Mouse (Mus musculus): ENCODE results near the gene Tssk3.
"Not testable (repeated sequence)": the region's sequence is repeated elsewhere in the genome, so short reads cannot be mapped to it uniquely, and the experiment has no call there.

Gene Tssk3

DNA sequence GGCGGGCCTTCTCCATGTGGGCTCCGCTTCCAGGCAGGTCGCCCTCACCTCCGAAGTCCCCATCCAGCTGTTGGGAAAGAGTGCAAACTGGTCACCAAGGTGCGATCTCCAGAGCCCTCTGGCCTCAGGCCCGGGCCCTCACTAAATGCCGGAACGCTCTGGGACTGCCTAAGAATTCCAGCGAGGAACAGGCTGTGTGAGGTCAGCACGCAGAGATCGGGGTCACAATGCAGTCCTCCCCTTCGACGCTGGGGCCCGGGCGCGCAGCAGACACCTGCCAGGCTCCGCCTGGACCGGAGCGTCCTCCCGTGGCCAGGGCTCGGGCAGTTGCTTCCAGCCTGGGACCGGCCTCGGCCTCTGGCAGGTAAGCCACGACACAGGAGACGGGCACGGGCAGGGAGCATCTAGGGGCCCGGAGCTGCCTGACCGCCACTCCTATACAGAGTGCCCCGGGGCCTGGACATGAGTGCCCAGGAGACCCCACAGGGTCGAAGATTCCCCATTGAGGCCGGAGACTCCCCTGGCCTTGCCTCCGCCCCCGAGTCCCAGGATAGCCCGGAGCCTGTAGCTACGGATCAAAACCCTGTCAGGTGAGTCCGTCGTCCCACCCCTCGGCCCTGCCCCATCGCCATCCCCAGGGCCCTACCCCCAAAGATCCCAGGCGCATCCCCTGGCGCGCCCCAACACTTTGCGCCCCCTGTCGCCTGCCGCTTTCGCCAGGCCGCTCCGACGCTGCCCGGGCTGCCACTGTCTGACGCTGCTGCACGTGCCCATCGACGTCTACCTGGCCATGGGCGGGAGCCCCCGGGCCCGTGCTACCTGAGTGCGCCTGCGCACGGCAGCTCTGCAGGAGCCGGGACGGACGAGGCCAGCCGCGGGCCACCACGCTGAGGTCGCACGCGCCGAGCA, at the start of gene Tssk3, which contains the start of gene Fam229a:
Gene Tssk3 (minus strand): TSS at position 51 of the 909 bp plus-strand sequence.
Gene Fam229a (plus strand): TSS at position 219 of the 909 bp plus-strand sequence.
- in situ Hi-C loops (cut with MboI; ENCODE audit: unreplicated experiment in 2 of 2): no loop called here

DNA sequence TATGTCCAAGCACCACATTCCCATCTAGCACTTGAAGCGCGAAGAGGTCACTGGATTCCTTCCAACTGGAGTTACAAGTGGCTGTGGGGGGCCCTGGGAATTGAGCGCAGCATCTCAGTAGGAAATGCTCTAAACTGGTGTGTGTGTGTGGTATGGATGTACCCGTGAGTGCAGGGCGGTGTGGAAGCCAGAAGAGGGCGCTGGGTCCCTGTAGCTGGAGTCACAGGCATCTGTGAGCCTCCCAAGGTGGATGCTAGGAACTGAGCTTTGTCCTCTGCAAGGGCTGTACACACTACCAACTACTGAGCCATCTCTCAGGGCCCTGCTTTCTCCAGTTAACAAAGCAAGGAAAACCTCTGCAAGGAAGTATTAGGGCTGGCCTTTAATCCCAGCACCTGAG, 49.2 kb upstream of the Tssk3 start:
- in situ Hi-C loops (cut with MboI; ENCODE audit: unreplicated experiment in 2 of 2): no loop called here

DNA sequence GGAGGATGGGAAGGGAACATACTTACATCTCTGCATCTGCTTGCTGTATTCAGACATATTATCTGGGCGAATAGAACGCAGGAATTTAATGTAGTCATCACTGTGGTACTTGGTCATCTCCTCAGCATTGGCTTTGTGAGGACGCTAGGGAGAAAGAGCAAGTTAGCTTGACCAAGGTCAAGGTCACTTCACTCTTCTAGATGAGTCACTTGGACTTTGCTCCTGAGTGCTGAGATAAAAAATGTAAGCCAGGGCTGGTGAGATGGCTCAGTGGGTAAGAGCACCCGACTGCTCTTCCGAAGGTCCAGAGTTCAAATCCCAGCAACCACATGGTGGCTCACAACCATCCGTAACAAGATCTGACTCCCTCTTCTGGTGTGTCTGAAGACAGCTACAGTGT, 38.1 kb upstream of the Tssk3 start:
- in situ Hi-C loops (cut with MboI; ENCODE audit: unreplicated experiment in 2 of 2): not testable (repeated sequence)

DNA sequence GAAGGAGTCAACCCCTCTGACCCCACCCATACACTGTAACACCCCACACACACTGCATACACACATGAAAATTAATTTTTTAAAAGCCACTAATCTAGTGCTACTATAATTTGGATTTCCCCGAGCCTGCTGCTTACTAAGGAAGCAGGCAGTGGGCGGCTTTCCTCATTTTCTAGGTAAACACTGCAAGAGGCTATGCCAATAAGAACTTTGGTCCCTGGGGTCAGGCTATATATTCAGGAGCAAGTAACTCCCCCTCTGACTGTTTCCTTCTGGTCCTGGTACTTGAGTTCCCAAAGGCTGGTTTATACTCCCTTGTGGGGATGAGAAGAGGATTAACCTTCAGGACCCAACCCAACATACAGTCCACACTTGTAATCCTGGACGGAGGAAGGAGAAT, 35.1 kb upstream of the Tssk3 start:
- in situ Hi-C loops (cut with MboI; ENCODE audit: unreplicated experiment in 2 of 2): no loop called here

DNA sequence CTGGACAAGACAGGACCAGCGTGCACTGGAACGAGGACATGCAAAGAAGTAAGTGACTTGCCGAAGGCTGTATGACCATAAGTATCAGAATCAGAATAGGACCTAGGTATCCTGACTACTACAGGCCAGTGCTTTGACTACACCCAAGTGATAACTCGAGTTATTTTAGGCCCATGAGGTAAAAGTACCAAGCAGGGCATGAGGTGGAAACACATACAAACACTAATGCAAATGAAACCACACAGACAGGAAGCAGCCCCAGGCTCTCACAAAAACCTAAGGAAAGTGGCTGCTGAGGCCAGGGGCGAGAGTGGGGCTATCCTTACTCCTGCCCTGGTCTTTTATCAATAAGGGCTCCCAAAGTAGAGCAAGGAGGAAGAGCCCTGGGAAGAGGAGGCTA, 34.5 kb upstream of the Tssk3 start:
- in situ Hi-C loops (cut with MboI; ENCODE audit: unreplicated experiment in 2 of 2): no loop called here

DNA sequence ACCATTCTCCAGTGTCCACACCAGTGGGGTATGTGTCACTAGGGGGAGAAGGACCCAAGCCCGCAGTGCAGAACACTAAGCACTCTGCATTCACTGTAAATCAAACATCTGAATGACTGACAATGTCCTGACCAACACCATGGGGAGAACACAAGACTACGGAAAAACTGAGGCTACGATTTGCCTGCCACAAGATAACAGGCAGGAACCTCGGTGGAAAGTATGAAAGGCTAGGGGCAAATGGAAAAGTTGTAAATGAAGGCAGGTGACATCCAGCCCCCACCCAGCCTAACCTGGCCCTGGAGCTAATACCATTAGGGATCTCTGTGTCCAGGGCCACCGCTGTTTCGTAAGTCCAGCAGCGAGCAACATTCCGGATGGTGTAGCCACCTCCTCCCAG, 27.7 kb upstream of the Tssk3 start:
- in situ Hi-C loops (cut with MboI; ENCODE audit: unreplicated experiment in 2 of 2): no loop called here

DNA sequence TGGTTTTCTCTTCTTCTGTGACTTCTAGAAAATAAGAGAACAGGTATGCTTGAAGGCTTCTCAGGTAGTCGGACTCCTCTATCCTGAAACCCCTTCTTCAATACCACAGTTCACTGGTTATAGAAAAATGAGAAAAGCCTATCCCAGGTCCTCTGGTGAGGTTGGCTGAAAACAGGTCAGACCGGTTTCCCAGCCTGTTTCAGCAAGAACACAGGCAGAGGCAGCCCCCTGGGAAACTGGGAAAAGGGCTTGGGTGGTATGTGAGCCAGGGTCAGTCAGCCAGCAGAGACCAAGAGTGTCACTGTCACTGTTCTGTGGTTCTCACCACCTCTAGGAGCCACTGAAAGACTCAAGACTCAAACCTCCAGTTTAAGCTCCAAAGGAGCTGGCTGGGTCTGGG, 26.1 kb upstream of the Tssk3 start:
- in situ Hi-C loops (cut with MboI; ENCODE audit: unreplicated experiment in 2 of 2): no loop called here

DNA sequence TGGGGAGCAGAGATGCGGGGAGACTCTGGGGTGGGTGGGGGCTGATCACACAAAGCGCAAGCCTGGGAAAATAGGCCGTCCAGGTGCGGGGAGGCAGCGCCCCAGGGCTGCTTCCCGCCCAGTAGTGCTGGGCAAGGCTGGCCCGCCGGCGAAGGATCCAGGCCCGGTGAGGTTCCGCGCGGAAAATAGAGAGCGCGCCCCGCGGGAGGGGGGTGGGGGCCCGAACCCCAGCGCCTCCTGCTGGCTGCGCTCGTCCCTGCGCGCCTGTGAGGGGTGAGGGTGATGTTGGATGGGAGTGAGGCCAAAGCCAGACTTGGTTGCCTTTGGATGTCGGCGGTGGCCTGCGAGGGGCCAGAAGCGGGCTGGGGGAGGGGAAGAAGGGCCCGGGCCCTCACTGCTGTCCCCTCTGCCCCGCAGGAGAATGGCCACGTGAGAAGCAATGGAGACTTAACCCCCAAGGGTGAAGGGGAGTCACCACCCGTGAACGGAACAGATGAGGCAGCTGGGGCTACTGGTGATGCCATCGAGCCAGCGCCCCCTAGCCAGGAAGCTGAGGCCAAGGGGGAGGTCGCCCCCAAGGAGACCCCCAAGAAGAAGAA, 23.6 kb upstream of the Tssk3 start:
- in situ Hi-C loops (cut with MboI; ENCODE audit: unreplicated experiment in 2 of 2): no loop called here

DNA sequence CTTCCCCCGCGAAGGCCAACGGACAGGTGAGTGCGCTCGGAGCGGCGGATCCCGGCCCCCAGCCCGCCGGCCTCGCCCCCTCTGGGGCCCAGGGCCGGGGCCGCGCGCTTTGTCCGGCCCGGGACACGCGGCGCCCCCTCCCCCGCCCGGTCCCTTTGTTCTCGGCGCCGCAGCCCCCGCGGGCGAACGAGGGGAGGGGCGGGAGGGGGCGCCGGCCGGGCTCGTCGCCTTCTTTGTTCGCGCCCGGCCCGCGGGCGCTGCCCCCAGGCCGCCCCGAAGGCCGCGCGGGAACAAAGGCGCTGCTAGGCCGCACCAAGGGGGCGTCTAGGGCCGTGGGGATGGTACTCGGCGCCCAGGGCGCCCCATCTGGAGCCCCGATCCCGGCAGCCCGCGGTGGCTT, 23.1 kb upstream of the Tssk3 start:
- in situ Hi-C loops (cut with MboI; ENCODE audit: unreplicated experiment in 2 of 2): no loop called here

DNA sequence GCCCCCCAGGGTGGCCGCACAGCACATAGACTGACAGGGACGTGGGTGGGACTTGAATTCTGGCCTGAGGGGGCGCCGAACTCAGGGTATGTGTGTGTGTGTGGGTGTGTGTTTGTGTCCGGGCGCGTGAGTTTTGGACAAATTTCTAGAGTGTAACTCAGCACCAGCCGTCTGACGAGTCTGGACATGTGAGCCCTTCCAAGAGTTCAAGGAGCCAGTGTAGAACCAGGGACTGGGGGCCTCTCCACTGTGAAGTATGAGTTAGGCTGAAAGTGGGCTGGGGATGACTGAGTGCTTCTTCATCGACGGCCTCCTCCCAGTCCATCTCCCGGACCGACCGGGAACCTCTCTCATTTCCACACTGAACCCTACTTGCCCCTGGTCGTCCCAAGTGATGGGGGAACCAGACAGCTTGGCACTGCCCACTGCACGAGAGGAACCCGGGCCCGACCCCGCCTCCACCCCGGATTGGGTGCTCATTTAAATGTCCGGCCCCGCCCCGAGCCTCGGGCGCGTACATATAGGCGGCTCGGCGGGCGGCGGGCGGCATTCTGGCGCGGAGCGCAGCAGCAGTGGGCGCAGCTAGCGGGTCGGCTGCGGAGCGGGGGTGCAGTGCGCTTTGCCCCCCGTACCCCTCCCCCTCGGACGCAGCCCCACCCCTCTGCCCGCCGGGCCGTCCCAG, 22.4 kb upstream of the Tssk3 start, which contains the start of gene Marcksl1:
Gene Marcksl1 (plus strand): TSS at position 496 of the 682 bp plus-strand sequence.
- in situ Hi-C loops (cut with MboI; ENCODE audit: unreplicated experiment in 2 of 2): no loop called here

DNA sequence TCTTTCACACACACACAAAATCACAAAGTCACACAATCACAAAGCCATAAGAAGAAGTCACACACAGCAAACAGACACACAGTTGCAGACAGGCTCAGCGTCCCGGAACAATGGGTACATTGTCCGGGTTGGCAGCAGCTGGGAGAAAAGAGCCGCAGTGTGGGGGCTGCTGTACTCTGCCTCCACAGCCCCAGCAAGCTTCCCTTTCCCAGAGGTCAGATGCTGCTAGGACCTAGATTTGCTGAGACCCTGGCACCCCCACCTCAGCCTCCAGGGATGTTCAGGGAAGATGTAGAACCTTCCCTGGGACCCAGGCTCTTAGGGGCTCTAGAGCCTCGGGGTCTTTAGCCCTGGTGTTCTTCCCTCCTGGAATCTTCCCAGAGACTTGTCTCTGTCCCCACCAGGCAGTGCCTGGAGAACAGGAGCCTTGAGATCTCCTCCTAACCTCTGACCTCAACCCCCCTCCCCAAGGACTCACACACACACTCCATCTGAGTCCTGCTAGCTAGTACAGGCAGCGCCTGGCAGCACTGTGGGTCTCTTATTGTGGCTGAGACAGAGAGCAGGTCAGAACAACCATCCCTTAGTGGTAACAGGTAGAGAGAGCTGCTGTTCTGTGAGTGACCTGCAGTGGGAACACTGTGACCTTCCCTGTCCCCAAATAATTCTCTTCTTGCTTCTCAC, 20.7 kb upstream of the Tssk3 start:
- in situ Hi-C loops (cut with MboI; ENCODE audit: unreplicated experiment in 2 of 2): no loop called here

DNA sequence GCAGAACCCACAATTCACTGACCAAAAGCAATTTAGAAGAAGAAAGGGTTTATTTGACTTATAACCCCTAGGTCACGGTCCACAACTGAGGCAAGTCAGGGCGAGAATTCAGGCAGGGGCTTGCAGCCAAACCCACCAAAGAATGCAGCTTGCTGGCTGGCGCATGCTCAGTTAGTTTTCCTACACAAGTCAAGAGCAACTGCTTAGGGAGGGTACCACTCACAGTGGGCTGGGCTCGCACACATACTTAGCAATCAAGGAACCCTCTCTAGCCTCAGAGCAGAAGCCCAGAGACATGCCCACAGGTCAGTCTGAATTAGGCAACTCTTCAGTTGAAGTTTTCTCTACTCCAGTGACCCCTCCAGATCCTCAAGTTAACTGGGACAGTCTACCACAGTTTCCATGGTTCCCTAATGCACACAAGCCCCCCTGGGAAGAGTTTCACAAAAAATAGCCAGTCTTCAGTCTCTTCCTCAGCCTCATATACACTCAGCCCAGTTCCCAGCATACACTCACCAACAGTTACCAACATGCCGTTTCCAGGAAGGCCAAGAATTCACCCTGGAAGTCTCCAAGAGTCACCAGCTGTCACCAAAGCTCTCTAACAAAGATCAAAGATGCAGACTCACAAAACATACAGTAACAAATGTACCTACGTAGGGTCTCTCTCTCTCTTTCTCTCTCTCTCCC, 20.0 kb upstream of the Tssk3 start:
- in situ Hi-C loops (cut with MboI; ENCODE audit: unreplicated experiment in 2 of 2): no loop called here

DNA sequence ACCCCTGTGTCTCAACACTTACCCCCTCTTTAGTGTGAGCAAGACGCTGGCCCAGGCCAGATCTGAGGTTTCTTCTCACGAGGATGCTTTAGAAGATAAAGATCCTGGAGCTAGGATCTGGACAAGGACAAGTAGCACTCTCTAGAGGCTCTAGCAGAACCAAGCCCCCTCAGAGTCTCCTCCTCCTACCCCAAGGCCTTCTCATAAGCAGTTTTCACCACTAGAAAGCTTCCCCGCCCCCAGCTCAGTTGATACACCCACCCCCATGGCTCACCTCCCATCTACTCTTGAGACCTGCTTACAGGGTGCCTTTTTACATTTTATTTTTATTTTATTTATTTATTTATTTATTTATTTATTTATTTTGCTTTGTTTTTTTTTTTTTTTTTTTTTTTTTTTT, 18.8 kb upstream of the Tssk3 start:
- in situ Hi-C loops (cut with MboI; ENCODE audit: unreplicated experiment in 2 of 2): no loop called here

DNA sequence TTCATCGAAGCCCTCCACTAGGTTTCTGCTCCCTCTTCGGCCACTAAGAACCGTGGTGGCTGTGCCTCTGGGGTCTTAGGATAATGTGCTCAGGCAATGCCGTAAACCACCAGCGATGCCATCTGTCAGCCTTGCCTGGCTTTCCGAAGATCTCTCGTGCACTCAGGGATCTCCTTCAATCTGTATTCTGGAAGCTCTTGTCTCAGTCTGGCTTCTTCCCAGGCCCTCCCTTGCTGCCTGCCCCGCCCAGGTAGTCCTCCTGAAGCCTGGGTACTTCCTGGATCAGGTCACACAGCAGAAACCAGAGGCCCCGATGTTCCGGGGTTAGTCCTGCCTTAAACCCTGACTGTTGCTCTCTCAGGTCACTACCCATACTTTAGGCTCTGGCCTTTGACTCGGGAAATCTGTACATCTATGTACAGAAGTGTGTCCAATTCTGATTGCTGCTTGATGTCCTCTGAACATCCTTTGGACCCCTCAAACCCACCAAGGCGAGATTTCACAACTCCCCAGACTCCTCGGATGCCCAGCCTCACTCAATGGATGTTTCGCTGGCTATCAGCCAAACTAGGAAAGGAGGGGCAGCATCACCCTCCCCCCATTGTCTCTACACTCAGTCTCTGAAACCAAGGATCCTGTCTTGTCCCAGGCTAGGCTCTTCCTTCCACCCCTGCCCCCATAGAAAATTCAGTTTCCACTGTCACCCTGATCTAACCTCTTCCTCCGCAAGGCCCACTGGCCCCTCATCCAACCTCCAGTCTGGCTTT, 18.2 kb upstream of the Tssk3 start:
- in situ Hi-C loops (cut with MboI; ENCODE audit: unreplicated experiment in 2 of 2): no loop called here

DNA sequence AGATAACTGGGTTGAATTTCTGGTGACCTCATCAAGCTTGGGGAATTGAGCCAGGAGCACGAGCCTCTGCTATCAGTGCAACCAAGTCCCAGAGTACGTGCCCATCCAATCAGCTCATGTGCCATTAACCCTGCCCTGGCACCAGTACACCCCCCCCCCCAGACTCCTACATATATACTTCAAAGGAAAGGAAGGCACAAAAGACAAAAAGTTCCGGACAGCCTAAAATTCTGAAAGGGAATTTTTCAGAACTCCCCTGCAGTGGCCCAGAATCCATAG, 17.4 kb upstream of the Tssk3 start:
- in situ Hi-C loops (cut with MboI; ENCODE audit: unreplicated experiment in 2 of 2): no loop called here

DNA sequence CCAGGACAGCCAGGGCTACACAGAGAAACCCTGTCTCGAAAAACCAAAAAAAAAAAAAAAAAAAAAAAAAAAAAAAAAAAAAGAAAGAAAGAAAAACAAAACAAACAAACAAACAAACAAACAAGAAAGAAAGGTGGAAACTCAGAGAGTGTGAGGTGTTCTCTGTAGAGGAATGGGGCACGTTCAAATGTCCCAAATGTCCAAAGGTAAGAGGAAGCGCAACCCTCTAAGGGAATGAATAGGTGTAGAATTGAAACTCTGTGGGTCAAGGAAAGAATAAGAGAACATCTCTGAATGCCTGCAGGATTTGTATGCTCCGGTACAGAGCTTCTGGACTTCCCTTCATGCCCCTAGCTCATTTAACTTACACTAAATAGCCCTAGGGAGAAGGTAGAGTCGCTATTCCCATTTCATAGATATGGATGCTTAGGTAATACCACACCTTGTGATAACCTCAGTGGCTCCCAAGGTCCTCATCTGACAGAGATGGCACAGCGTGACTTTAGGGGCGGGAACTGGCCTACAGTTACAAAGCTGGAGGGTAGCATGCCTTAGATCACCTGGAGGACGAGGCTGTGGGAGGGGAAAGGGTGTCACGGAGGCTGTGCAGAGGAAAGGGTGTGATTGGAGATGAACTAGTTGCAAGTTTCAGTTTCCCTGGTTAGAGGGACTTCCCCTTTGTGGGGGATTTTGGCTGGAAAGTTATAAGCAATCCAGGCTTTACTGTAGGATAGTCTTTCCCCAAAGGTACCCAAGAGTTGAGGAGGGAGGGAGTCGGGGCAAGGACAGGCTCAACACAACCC, 16.8 kb upstream of the Tssk3 start:
- in situ Hi-C loops (cut with MboI; ENCODE audit: unreplicated experiment in 2 of 2): no loop called here

DNA sequence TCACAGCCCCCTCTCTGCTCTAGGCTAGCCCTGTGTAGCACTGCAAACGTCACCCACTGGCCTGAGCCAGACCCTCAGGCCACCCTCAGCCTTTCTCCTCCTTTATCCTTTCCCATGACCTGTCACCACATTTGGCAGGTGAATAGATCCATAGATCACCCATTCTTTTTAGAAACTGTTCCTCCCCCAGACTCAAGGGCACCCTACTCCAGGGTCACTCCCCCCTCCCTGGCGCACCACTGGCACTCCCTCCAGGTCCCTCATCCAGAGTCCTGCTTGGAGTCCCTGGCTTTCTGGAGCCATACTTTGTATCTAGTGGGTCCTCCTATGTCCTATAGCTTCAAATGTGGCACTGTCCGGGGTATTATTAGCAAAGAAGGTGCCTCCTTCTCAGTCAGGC, 14.7 kb upstream of the Tssk3 start:
- in situ Hi-C loops (cut with MboI; ENCODE audit: unreplicated experiment in 2 of 2): no loop called here

DNA sequence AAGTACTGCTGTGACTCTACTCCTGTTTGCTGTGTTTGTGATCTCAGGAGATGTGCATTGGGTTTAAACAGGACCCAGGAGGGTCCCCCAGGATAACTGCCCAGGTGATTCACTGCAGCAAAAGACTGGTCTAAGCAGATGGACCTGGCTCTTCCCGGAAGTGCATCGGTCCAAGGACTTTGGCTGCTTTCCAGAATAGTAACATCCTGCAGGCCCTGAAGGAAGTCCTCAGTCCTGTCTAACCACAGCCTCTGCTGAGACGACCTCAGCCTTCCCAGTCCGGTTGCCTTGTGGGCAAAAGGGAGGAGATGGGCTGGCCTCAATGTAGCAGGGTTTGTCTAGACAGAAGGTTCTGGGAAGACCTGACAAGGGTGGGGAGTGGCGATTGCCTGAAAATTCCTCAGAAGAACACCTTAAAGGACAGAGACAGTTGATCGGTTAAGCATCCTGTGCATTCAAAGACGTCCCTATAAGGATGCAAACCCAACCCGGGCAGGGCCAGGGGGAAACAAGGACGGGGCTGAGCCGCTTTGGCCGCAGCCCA, 12.2 kb upstream of the Tssk3 start:
- in situ Hi-C loops (cut with MboI; ENCODE audit: unreplicated experiment in 2 of 2): no loop called here
